Mouse (Mus musculus) erythroblast, embryonic 14.5 days (primary cell): ENCODE data around the gene Lsp1. TPM values are rescaled to one million over a fixed set of nuclear protein-coding genes. Genes with fewer than 3 reads are reported as not detected.
A peak's percentile ranks its signal among the peaks of the same experiment; 100 is the strongest.

Experiments used
- H3K27me3 ChIP-seq: 2 replicates; pipeline ENCODE4 v1.6.1; 2012; ENCODE audit warnings: inconsistent platforms; ENCODE audit not compliant: control insufficient read depth
- H3K36me3 ChIP-seq: 2 replicates; pipeline ENCODE4 v1.6.1; 2012; ENCODE audit warnings: mild to moderate bottlenecking, inconsistent platforms; ENCODE audit not compliant: control insufficient read depth
- H3K4me1 ChIP-seq: 2 replicates; pipeline ENCODE4 v1.6.1; 2012; ENCODE audit warnings: inconsistent platforms; ENCODE audit not compliant: control insufficient read depth
- H3K4me3 ChIP-seq: replicated peaks from 2 replicates; pipeline ENCODE3; 2012; ENCODE audit warnings: moderate library complexity, mild to moderate bottlenecking, inconsistent platforms
- H3K9me3 ChIP-seq: 2 replicates; pipeline ENCODE4 v1.6.1; 2012; ENCODE audit warnings: low read length, inconsistent platforms, mixed read lengths; ENCODE audit not compliant: control insufficient read depth
- GATA1 ChIP-seq: IDR thresholded peaks from 2 replicates; pipeline ENCODE4 v1.6.1; 2012; ENCODE audit warnings: low read length, inconsistent platforms, mixed read lengths
- TAL1 ChIP-seq: IDR thresholded peaks from 3 replicates; pipeline ENCODE4 v1.6.1; 2012; ENCODE audit warnings: low read length, inconsistent platforms, mixed read lengths
- polyA plus RNA-seq: library from polyadenylated mRNA; stranded (reverse); fragments of >175 nt; gene quantifications from 2 replicates; pipeline ENCODE4 v1.2.3, GENCODE M21; 2012

Lsp1 gene
- polyA plus RNA-seq, 1 experiment, result 0.05 TPM

- Histone ChIP-seq H3K4me1 (peaks cover 16% of the 10 kb centered on the region), H3K9me3 (no peaks in the 10 kb centered on the region)
Observed at GRCm38 (mm10) chr7:142522352-142522751, 61.7 kb downstream of the Lsp1 start.

GRCm38 (mm10) chr7:142523200-142523990 lies 62.8 kb downstream of the Lsp1 start:
- no peaks in the 10 kb centered on the region for H3K9me3 ChIP-seq
- no peaks in the 10 kb centered on the region for H3K36me3 ChIP-seq
- H3K4me3 ChIP-seq, result no peak overlapping the region
- TF ChIP-seq TAL1, result no peak
- TF ChIP-seq GATA1, result no peak
- peaks cover 14% of the 10 kb centered on the region for H3K27me3 ChIP-seq
- H3K4me1 ChIP-seq, result peaks cover 17% of the 10 kb centered on the region

More at GRCm38 (mm10) chr7:142522352-142522751, 61.7 kb downstream of the Lsp1 start:
- no peak for TF ChIP-seq GATA1
- no peak for TF ChIP-seq TAL1
- Histone ChIP-seq H3K36me3 (no peaks in the 10 kb centered on the region), H3K27me3 (peaks cover 13% of the 10 kb centered on the region), H3K4me3 (no peak overlapping the region)

- no peaks in the 10 kb centered on the region for H3K36me3 ChIP-seq
- H3K27me3 ChIP-seq, result peaks cover 19% of the 10 kb centered on the region
- H3K9me3 ChIP-seq, result no peaks in the 10 kb centered on the region
- H3K4me3 ChIP-seq, result no peak overlapping the region
- H3K4me1 ChIP-seq, result peaks cover 23% of the 10 kb centered on the region
- TF ChIP-seq GATA1, result no peak
- TF ChIP-seq TAL1, result no peak
Observed at GRCm38 (mm10) chr7:142525342-142526178, 65.0 kb downstream of the Lsp1 start.

GRCm38 (mm10) chr7:142529350-142529749 lies 68.7 kb downstream of the Lsp1 start:
- H3K4me1 ChIP-seq, result peaks cover 48% of the 10 kb centered on the region
- H3K4me3 ChIP-seq, result no peak overlapping the region
- TF ChIP-seq GATA1, result no peak
- no peak for TF ChIP-seq TAL1
- H3K36me3 ChIP-seq, result no peaks in the 10 kb centered on the region
- H3K9me3 ChIP-seq, result no peaks in the 10 kb centered on the region
- peaks cover 31% of the 10 kb centered on the region for H3K27me3 ChIP-seq

GRCm38 (mm10) chr7:142531973-142532521 lies 71.4 kb downstream of the Lsp1 start:
- peaks cover 17% of the 10 kb centered on the region for H3K36me3 ChIP-seq
- H3K4me3 ChIP-seq, result peak overlapping the region; percentile 86
- no peaks in the 10 kb centered on the region for H3K9me3 ChIP-seq
- H3K27me3 ChIP-seq, result peaks cover 28% of the 10 kb centered on the region
- peaks cover 41% of the 10 kb centered on the region for H3K4me1 ChIP-seq
- TF ChIP-seq TAL1, result no peak
- no peak for TF ChIP-seq GATA1

DNA sequence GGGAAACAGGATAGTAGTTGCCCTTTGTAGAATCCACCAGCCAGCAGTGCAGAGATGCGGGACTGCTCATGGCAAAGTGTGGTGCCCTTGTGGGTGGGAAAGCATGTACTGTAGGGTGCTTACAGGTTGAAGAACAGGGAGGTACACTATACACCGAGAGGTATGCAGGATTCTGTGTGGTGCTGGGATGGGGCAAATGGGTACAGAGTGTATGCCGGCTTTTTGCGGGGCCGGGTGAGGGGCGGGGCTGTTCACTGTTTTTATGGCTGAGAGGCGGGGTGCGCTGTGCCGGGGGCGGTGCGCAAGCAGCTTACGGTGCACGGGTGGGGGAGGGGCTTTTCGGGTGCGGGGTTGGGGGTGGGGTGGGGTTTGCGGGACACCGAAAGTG lies 72.1 kb downstream of the Lsp1 start, which contains the start of gene Mrpl23:
Mrpl23 (plus strand) TSS at position 16 of the 388 bp plus-strand sequence.
- no peaks in the 10 kb centered on the region for H3K9me3 ChIP-seq
- TF ChIP-seq TAL1 (no peak), GATA1 (no peak)
- peaks cover 41% of the 10 kb centered on the region for H3K4me1 ChIP-seq
- H3K4me3 ChIP-seq, result peak within 1 kb of the TSS; percentile 86
- peaks cover 23% of the 10 kb centered on the region for H3K36me3 ChIP-seq
- H3K27me3 ChIP-seq, result peaks cover 26% of the 10 kb centered on the region

DNA sequence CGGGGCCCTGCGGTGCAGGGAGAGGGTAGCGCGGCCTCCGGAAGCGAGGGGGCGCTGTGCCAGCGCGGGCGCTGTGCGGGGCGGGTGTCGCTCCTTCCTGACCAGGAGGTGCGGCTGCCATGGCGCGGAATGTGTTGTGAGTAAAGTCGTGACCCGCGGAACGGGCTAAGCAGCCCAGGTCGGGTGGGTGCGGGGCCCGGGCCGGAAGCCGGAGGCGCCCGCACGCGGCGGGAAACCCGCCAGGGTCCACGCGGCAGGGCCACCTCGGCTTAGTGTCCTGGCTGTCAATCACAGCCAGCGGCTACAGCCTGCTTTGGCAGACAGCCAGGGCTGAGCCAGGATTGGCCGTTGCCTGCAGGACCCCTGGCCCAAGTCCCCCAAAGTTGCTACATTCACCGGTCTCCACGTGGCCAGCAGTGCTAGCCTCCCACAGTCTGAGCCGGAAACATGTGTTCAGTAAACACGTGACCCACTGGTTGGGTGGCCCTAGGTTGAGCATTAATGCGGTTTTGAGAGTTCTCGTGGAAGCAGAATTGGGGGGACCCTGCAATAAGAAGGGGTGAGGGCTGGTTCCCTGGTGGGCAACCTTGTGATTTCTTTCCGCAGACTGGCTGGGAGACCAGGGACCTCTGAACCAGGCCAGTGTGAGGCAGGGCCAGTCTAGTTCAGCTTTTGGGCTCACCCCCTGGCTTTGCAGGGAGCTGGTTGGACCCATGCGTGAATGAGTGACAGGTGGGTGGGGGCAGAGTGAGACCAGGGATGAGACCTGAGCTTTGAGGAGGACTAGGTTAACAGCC lies 72.6 kb downstream of the Lsp1 start:
- Histone ChIP-seq H3K4me1 (peaks cover 43% of the 10 kb centered on the region), H3K9me3 (no peaks in the 10 kb centered on the region), H3K36me3 (peaks cover 26% of the 10 kb centered on the region), H3K4me3 (peak overlapping the region; percentile 86), H3K27me3 (peaks cover 26% of the 10 kb centered on the region)
- no peak for TF ChIP-seq GATA1

GRCm38 (mm10) chr7:142535116-142535515 lies 74.5 kb downstream of the Lsp1 start:
- Histone ChIP-seq H3K4me1 (peaks cover 42% of the 10 kb centered on the region), H3K27me3 (peaks cover 23% of the 10 kb centered on the region), H3K36me3 (peaks cover 44% of the 10 kb centered on the region), H3K4me3 (no peak overlapping the region), H3K9me3 (no peaks in the 10 kb centered on the region)
- TF ChIP-seq TAL1 (no peak), GATA1 (no peak)
